Mouse (Mus musculus): ENCODE results near the gene Chga.

DNA sequence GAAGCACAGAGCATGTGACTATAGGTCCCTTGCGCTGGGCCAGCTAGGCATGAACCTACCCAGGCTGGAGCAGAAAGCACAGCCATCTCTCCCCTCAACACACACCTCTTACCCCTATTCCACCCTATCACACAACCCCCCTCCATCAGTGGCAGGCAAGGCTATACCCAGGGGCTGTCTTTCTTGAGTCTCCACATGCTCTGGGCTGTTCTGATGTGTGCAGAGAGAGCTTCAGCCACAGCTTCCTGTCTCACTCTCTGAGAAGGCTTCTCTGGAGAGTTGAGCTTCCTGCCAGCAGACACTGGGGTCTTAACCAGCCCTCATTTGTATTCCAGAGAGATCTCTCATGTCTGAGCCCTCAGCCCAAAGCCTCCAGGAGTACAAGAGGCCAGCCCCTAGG lies 57.7 kb downstream of the Chga start:
- no peak for TF ChIP-seq POLR2A (IDR thresholded peaks at IDR 0.05; ENCODE audit: borderline replicate concordance, low read depth, low read length)
- TF ChIP-seq CTCF (IDR thresholded peaks at IDR 0.05; ENCODE audit: low read depth, low read length) = no peak
